Mouse (Mus musculus) neural tube, embryonic 15.5 days (tissue): ENCODE measurements around the gene Pon3. TPM values are rescaled to one million over a fixed set of nuclear protein-coding genes. Genes with fewer than 3 reads are reported as not detected.

Experiments
- ATAC-seq: fragments of 200-750 bp; cut with Nextera tagmentation; 2 replicates; pipeline ENCODE4 v1.8.0; 2017; ENCODE audit warnings: mild to moderate bottlenecking, moderate TSS enrichment, moderate library complexity; ENCODE audit not compliant: low FRiP score
- H3K27ac ChIP-seq: fragments of 300-500 bp; sonication (generic); replicated peaks from 2 replicates; pipeline ENCODE4 v1.5.1; 2015; ENCODE audit warnings: mild to moderate bottlenecking, inconsistent platforms
- H3K27me3 ChIP-seq: fragments of 300-500 bp; sonication (generic); replicated peaks from 2 replicates; pipeline ENCODE4 v1.6.1; 2015; ENCODE audit warnings: inconsistent platforms
- H3K36me3 ChIP-seq: fragments of 300-500 bp; sonication (generic); 2 replicates; pipeline ENCODE4 v1.6.1; 2015; ENCODE audit warnings: inconsistent platforms
- H3K4me1 ChIP-seq: fragments of 300-500 bp; sonication (generic); 2 replicates; pipeline ENCODE4 v1.6.1; 2015; ENCODE audit warnings: inconsistent platforms
- H3K4me2 ChIP-seq: fragments of 300-500 bp; sonication (generic); 2 replicates; pipeline ENCODE4 v1.6.1; 2015; ENCODE audit warnings: inconsistent platforms, mild to moderate bottlenecking, moderate library complexity
- H3K4me3 ChIP-seq: fragments of 300-500 bp; sonication (generic); replicated peaks from 2 replicates; pipeline ENCODE4 v1.5.1; 2015; ENCODE audit warnings: mild to moderate bottlenecking, inconsistent platforms
- H3K9ac ChIP-seq: fragments of 300-500 bp; sonication (generic); replicated peaks from 2 replicates; pipeline ENCODE4 v1.6.1; 2015; ENCODE audit warnings: mild to moderate bottlenecking, inconsistent platforms
- H3K9me3 ChIP-seq: fragments of 300-500 bp; sonication (generic); replicated peaks from 2 replicates; pipeline ENCODE4 v1.6.1; 2016; ENCODE audit warnings: inconsistent platforms
- WGBS: fragments of 180-500 bp; shearing (Covaris S2); methylation state at CpG from one replicate; pipeline ENCODE4 v1.1.7; 2015; ENCODE audit warnings: mixed read lengths; 5-methylcytosine and 5-hydroxymethylcytosine counted together
- polyA plus RNA-seq: library from polyadenylated mRNA; unstranded; fragments of >200 nt; fragmentation: Nextera tagmentation; extraction: Ambion mirVana; gene quantifications from 2 replicates; pipeline ENCODE4 v1.2.1, GENCODE M21; 2015

Gene Pon3
- polyA plus RNA-seq, 1 experiment from 2014 or later, result 3.4 TPM

GRCm38 (mm10) chr6:5287392-5287791 is 31.3 kb upstream of the Pon3 start:
- H3K9me3 ChIP-seq, result no peaks in the 10 kb centered on the region
- WGBS, result 89% methylated on average over 2 of the region's 2 CpGs
- no peak overlapping the region for H3K9ac ChIP-seq
- H3K4me1 ChIP-seq, result peaks cover 9% of the 10 kb centered on the region
- H3K27ac ChIP-seq, result no peak overlapping the region
- no peak overlapping the region for H3K4me3 ChIP-seq
- no peaks in the 10 kb centered on the region for H3K36me3 ChIP-seq
- H3K4me2 ChIP-seq, result no peak overlapping the region
- ATAC-seq, result no peak
- no peaks in the 10 kb centered on the region for H3K27me3 ChIP-seq

DNA sequence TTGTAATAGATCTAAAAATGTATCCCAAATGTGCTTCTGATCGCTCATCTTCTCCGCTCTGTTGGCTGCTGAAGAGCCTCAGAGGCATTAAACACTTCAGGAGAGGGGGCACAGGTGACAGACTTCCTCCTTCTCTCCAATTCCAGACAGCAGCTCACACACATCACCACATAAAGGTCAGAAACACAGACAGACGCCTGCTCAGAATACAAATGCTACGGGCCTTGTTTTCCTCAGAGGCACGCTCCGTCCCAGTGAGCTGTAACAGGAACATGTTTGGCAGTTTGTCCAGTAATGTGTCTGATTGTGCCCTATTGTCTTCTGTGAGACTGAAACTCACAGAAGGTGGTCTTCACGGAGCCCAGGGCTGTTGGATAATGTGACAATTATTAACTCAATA is 26.3 kb upstream of the Pon3 start:
- Histone ChIP-seq H3K4me1 (peaks cover 5% of the 10 kb centered on the region; the same call in 1 of the 2 replicates), H3K9ac (no peak overlapping the region), H3K4me2 (no peak overlapping the region), H3K27me3 (no peaks in the 10 kb centered on the region), H3K9me3 (no peaks in the 10 kb centered on the region), H3K36me3 (no peaks in the 10 kb centered on the region), H3K27ac (no peak overlapping the region), H3K4me3 (no peak overlapping the region)
- ATAC-seq, result 0 out of 2 replicates have a peak, but pooled peaks have one; percentile 14
- WGBS, result 37% methylated on average over 7 of the region's 7 CpGs

DNA sequence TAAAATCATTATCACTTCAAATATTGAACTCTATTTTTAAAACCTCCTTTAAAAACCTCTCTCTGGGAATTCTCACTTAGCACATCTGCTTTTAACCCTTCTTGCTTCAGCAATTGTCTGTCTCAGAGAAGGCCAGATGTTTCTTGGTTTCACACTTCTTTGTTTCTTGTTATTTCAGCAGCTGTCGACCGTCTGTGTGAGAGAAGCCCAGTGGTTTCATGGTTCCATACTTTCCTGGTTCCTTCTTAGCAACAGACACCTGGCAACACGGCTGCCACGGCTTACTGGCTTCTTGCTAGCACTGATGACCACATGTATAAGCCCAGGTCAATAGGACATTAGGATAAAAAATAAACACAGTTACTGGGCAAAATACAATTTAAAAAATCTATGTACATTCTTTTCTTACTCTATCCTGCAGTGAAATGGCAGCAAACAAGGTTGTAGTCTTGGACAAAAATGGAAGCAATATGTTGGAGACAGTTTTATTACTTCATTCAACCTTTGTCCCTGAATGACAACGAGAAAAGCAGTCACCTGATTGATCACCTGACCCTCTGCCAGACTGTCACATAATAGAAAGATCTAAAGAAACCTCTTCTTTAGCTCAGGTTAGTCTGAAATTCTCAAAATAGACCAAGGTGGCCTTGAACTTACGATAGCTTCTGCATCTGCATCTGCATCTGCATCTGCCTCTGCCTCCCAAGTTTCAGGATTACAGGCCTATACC is 24.7 kb upstream of the Pon3 start:
- 56% methylated on average over 6 of the region's 6 CpGs for WGBS
- Histone ChIP-seq H3K27ac (no peak overlapping the region), H3K9me3 (no peaks in the 10 kb centered on the region), H3K27me3 (no peaks in the 10 kb centered on the region), H3K4me1 (peaks cover 5% of the 10 kb centered on the region; the same call in 1 of the 2 replicates), H3K9ac (no peak overlapping the region), H3K36me3 (no peaks in the 10 kb centered on the region), H3K4me2 (no peak overlapping the region), H3K4me3 (no peak overlapping the region)
- ATAC-seq, result no peak

DNA sequence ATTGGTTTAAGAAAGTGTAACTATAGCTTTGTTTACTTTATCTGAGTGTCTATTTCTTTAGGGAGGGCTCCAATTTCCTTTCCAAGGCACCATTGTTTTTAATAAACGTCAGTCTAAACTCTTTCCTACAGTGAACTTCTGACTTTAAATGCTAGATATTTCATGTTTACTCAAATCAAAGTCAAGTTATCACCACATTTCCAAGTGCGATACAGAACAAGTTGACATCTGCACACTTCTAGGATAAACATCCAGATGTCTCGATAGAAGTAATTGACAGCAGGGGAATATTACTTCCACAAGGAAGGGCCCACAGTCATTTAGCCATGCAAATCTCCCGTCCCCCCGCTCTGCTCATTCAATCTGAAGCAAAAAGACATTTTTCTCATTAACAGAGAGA is 21.9 kb upstream of the Pon3 start:
- H3K9ac ChIP-seq, result no peak overlapping the region
- ATAC-seq, result no peak
- WGBS, result 52% methylated on average over 5 of the region's 5 CpGs
- H3K27me3 ChIP-seq, result no peaks in the 10 kb centered on the region
- H3K4me3 ChIP-seq, result no peak overlapping the region
- no peak overlapping the region for H3K4me2 ChIP-seq
- no peaks in the 10 kb centered on the region for H3K36me3 ChIP-seq
- H3K4me1 ChIP-seq, result peaks cover 5% of the 10 kb centered on the region; the same call in 1 of the 2 replicates
- H3K27ac ChIP-seq, result no peak overlapping the region
- no peaks in the 10 kb centered on the region for H3K9me3 ChIP-seq

- Histone ChIP-seq H3K9me3 (no peaks in the 10 kb centered on the region), H3K4me1 (no peaks in the 10 kb centered on the region), H3K27ac (no peak overlapping the region), H3K36me3 (no peaks in the 10 kb centered on the region), H3K4me2 (no peak overlapping the region), H3K9ac (no peak overlapping the region), H3K27me3 (no peaks in the 10 kb centered on the region), H3K4me3 (no peak overlapping the region)
- ATAC-seq, result no peak
- 82% methylated on average over 6 of the region's 6 CpGs for WGBS
Observed at GRCm38 (mm10) chr6:5269641-5270040, 13.6 kb upstream of the Pon3 start.

DNA sequence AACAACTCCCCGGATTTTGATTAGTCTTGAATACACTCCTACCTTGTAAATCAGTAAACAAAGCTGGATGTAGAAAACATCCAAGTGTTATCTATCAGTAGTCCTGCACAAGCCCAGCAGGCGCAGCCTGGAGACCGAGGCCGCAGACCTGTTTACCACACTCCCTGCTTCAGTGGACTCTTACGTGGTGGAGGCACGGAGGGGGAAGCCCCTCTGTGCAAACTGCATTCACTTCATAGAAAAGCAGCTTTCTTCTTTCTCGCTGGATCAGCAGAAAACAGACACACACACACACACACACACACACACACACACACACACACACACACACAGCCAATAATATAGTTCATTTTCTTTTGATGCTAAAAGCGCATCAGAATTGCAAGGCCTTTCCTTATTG is 8.7 kb upstream of the Pon3 start:
- no peak overlapping the region for H3K9ac ChIP-seq
- 75% methylated on average over 8 of the region's 8 CpGs for WGBS
- no peaks in the 10 kb centered on the region for H3K36me3 ChIP-seq
- no peaks in the 10 kb centered on the region for H3K9me3 ChIP-seq
- no peak overlapping the region for H3K4me2 ChIP-seq
- H3K4me1 ChIP-seq, result no peaks in the 10 kb centered on the region
- no peak for ATAC-seq
- H3K27ac ChIP-seq, result no peak overlapping the region
- no peaks in the 10 kb centered on the region for H3K27me3 ChIP-seq
- H3K4me3 ChIP-seq, result no peak overlapping the region

DNA sequence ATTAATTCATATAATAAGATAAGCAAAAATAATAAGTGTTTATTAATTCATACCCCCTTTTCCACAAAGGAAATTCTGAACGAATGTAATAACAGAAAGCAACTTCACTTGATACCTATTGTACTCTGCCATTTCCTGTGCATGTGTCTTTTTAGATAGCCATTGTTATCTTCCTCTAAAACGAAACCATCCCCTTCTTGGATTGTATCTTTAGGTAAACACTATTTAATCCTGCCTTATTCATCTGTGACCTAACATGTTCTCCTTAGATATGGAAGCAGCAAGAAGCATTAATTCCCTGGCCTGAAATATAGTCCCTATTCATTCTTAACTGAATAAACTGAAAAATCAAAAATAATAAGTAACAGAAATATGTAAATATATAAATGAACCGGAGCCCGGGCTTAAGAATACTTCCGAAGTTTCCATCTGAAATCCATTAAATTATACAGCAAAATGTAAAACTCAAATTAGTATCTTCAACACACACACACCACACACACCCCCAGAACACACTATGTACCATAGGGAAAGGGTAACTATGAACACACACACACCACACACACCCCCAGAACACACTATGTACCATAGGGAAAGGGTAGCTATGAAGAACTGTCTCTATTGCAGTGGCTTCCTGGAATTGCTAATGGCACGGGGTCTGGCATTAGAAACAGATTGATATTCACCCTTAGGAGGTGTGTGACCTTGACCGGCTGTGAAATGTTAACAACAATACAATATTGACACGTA is 7.3 kb upstream of the Pon3 start:
- no peak for ATAC-seq

DNA sequence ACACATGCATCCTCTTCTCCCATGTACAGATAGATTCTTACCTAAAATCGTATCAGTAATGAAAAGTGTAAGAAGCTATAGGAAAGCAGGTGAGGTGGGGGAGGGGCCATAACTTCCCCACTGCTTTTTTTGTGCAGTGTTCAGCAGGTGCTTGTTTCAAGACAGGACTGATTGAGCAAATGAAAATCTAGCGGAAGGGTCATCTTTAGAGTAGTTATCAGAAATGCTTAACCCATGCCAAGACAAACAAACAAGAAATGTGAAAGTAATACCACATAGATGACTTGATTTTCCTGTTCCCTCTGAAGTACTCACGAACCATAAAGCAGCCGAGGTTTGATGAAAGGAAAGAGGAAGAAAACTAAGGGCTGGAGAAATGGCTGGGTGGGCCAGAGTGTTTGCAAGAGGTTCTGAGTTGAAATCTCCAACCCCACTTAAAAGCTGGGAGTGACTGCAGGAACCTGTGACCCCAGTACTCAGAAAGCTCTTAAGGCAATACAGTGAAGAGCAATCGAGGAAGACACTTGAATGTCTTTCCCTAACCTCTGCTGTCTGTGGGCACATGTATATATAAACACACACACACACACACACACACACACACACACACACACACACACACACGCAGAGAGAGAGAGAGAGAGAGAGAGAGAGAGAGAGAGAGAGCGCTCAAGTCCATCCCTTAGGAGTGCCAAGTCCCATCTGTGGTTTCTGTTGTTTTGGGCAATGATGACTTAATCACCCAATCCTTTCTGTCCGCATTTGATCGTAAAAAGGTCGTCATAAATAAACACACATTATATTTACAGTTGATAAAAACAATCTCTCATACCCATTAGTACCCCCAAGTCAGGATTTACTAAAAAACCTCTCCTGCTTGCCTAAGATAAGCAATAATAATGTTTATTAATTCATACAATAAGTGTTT is 6.5 kb upstream of the Pon3 start:
- Histone ChIP-seq H3K4me3 (no peak overlapping the region), H3K4me2 (no peak overlapping the region), H3K36me3 (no peaks in the 10 kb centered on the region), H3K9ac (no peak overlapping the region), H3K27ac (no peak overlapping the region), H3K27me3 (no peaks in the 10 kb centered on the region), H3K4me1 (no peaks in the 10 kb centered on the region), H3K9me3 (no peaks in the 10 kb centered on the region)
- ATAC-seq, result no peak
- 77% methylated on average over 9 of the region's 10 CpGs for WGBS

More for the DNA sequence above, 7.3 kb upstream of the Pon3 start:
- Histone ChIP-seq H3K27me3 (no peaks in the 10 kb centered on the region), H3K4me2 (no peak overlapping the region), H3K4me1 (no peaks in the 10 kb centered on the region), H3K27ac (no peak overlapping the region), H3K36me3 (no peaks in the 10 kb centered on the region), H3K4me3 (no peak overlapping the region), H3K9me3 (no peaks in the 10 kb centered on the region), H3K9ac (no peak overlapping the region)
- WGBS, result 82% methylated on average over 8 of the region's 8 CpGs

GRCm38 (mm10) chr6:5255291-5255690 is 795 bp downstream of the Pon3 start:
- Histone ChIP-seq H3K9ac (no peak overlapping the region), H3K4me3 (0 out of 2 replicates have a peak overlapping the region, but pooled peaks have one; percentile 30), H3K9me3 (no peaks in the 10 kb centered on the region), H3K4me1 (peaks cover 3% of the 10 kb centered on the region; the same call in 1 of the 2 replicates), H3K27me3 (no peaks in the 10 kb centered on the region), H3K4me2 (peak overlapping the region; percentile 47), H3K27ac (no peak overlapping the region), H3K36me3 (no peaks in the 10 kb centered on the region)
- no peak for ATAC-seq
- WGBS, result 66% methylated on average over 6 of the region's 6 CpGs

DNA sequence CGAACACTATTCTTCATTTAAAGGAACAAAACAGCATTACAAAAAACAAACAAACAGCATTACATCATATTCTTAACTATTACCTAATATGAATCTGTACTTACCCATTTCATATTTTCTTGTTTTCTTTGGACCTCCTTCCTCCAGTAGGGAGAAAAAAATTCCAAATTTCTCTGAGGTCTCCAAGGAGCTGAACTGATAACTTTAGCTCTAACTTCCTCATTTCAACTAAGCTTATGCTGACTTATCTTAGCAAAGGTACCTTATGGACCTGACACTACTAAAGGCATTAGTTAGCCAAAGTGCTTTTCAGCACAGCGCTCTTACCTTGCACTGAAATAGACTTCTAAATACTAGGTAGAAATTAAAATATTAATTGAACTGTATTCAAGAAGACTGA is 1.2 kb downstream of the Pon3 start:
- no peak overlapping the region for H3K27ac ChIP-seq
- ATAC-seq, result no peak
- no peaks in the 10 kb centered on the region for H3K36me3 ChIP-seq
- no peaks in the 10 kb centered on the region for H3K9me3 ChIP-seq
- WGBS, result 96% methylated on average over 2 of the region's 2 CpGs
- no peak overlapping the region for H3K4me2 ChIP-seq
- no peak overlapping the region for H3K4me3 ChIP-seq
- H3K27me3 ChIP-seq, result no peaks in the 10 kb centered on the region
- H3K9ac ChIP-seq, result no peak overlapping the region
- H3K4me1 ChIP-seq, result peaks cover 3% of the 10 kb centered on the region; the same call in 1 of the 2 replicates

- Histone ChIP-seq H3K36me3 (no peaks in the 10 kb centered on the region), H3K9me3 (no peaks in the 10 kb centered on the region), H3K9ac (no peak overlapping the region), H3K4me2 (no peak overlapping the region), H3K4me1 (no peaks in the 10 kb centered on the region), H3K27ac (no peak overlapping the region), H3K4me3 (no peak overlapping the region), H3K27me3 (no peaks in the 10 kb centered on the region)
- 89% methylated on average over 6 of the region's 6 CpGs for WGBS
- no peak for ATAC-seq
Observed at GRCm38 (mm10) chr6:5245926-5246325, 10.2 kb downstream of the Pon3 start.
